Mouse (Mus musculus) T-helper 17 cell (primary cell): ENCODE results near the gene Arfgap3.
"Not testable (repeated sequence)": the region's sequence is repeated elsewhere in the genome, so short reads cannot be mapped to it uniquely, and the experiment has no call there.

ENCODE experiments used
- in situ Hi-C, 2 experiments: fragments of 300-600 bp; cut with MboI, MseI; formaldehyde crosslinking; loops; 1 replicate in 1 of 2; 2 replicates in 1 of 2; pipeline ENCODE4 v1.15.1; 2025; ENCODE audit warnings: high pct_unique_total_duplicates in 2 of 2

Gene Arfgap3

GRCm38 (mm10) chr15:83345898-83346529 is 4.0 kb downstream of the Arfgap3 start:
- in situ Hi-C loops = no loop called here

DNA sequence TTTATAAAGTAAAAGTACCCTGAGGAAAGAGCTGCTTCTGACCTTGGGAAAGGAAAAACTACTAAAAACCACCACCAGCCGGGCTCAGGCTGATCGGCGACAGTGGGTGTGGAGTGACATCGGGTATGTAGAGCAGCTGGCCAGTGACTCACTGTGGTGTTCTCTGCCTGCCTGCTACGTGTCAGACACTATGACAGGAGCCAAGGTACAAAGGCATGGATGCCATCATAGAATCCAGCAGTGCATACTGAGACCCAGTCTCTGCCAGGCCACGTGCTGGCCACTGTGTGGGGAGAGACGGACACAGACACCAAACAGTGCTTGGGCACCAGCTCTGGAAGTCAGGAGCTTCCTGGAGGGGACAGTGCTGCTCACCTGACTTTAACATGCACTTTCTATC is 5.1 kb downstream of the Arfgap3 start:
- in situ Hi-C loops = no loop called here

DNA sequence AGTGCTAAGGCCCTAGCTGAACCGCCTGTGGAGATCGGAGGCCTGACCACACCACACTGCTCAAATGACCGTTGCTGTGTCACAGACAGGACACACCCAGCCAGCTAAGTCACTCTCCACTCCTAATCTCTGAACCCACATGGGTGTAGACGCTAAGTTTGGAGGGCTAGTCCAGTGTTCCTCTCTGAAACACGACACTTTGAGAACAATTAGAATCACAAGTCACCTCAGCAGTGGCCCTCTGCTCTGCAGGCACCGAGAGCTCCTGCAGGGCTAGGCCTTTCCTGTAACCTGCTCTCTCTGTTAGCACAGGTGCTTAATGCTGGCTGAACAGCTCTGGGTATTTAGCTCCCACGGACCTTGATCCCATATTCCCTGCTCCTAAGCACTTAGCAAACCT is 5.9 kb downstream of the Arfgap3 start:
- in situ Hi-C loops = no loop called here

GRCm38 (mm10) chr15:83338908-83339307 is 11.1 kb downstream of the Arfgap3 start:
- in situ Hi-C loops = no loop called here

DNA sequence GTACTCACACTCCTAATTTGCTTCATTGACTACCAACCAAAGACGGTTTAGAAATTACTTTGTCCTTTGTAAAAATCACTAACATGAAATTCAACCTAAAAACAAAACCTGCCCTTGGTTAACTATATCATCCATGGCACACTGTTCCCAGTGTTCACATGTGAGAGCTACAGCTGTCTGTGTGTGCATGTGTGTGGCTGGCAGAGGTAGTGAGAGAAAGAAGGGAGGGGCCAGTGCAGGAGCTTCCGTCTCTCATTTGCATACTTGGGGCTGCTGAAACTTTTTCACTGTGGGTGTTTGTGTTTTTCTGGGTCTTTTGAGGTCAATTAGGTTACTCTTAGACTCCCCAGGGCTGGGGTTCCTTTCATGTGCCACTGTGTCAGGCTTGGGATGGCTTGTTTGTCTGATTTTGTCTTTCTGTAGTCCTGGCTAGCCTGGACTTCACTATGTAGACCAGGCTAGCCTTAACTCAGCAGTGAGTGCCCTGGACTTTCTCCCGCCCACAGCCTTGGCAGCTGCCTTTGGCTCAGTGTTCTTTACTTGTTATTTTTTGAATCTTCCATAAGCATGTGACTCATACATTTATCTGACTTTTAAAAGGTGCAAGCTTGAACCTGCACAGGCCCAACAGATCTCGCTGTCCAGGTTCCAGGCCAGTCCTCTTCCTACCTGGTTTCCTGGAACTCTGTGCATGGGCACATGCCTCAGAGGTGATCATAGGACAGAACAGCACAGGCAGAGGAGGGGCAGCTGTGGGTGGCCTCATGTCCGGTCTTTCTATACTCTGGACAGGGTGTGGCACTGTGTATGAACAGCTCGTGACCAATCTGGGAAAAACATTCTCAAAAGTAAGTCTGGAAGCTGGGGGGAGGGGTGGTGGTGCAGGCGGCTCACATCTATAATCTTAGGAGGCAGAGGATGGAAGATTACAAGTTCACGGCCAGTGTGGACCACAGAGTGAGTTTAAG is 11.9 kb downstream of the Arfgap3 start:
- in situ Hi-C loops = no loop called here

- in situ Hi-C loops = no loop called here
Measured at GRCm38 (mm10) chr15:83332373-83332772, 17.7 kb downstream of the Arfgap3 start.

DNA sequence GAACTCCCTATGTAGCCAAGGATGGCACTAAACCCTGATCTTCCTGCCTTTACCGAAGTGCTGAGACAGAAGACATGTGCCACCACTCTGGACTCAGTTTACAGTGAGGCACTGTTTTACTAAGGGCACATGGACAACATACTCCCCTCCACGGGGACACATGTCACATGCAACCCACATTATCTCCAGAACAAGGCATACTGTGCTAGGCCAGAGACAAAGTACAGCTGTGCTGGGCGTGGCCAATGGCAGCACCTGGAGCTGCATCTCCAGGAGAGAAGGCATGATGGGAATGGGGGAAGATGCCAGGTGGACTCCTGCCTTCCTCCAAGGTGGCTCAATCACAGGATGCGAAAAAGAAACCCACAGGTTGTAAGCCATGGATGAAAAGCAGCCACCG is 21.1 kb downstream of the Arfgap3 start:
- in situ Hi-C loops = loop anchor here in 1 of 2 experiments (5.0 kb wide), 1 partner anchor 1813 kb away; no protein-coding TSS in a partner anchor

GRCm38 (mm10) chr15:83323071-83323470 is 27.0 kb downstream of the Arfgap3 start:
- in situ Hi-C loops = no loop called here

DNA sequence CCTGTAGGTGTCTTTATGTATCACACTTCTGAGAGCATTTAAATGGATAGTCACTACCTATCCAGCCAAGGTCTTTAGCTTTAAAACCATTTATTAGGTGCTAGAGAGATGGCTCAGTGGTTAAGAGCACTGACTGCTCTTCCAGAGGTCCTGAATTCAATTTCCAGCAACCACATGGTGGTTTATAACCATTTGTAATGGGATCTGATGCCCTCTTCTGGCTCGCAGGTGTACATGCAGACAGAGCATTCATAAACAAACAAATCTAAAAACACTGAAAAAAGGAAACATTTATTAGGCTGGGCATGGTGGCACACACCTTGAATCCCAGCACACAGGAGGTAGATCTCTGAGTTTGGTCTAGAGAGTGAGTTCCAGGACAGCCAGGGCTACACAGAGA is 35.1 kb downstream of the Arfgap3 start:
- in situ Hi-C loops = no loop called here

DNA sequence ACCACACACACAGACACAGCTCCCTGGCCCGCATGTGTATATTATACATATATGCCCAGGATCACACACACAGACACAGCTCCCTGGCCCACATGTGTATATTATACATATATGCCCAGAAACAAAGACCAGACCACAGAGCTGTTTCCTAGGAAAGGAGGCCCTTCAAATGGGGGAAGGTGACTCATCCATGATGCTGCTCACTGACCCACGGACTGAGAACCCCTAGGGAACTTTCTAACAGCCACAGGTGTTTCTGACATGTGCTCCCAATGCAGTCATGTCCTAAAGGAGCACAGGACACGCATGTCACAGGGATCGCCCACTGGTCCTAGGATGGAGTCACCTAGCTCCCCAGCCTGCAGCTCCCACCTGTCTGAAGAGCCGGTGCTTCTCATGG is 40.2 kb downstream of the Arfgap3 start:
- in situ Hi-C loops = no loop called here

- in situ Hi-C loops = not testable (repeated sequence)
Measured at GRCm38 (mm10) chr15:83308708-83309107, 41.3 kb downstream of the Arfgap3 start.

- in situ Hi-C loops = no loop called here
Measured at GRCm38 (mm10) chr15:83306181-83306580, 43.9 kb downstream of the Arfgap3 start.

- in situ Hi-C loops = no loop called here
Measured at GRCm38 (mm10) chr15:83305192-83305921, 44.7 kb downstream of the Arfgap3 start.

- in situ Hi-C loops = no loop called here
Measured at GRCm38 (mm10) chr15:83304804-83305191, 45.2 kb downstream of the Arfgap3 start.

DNA sequence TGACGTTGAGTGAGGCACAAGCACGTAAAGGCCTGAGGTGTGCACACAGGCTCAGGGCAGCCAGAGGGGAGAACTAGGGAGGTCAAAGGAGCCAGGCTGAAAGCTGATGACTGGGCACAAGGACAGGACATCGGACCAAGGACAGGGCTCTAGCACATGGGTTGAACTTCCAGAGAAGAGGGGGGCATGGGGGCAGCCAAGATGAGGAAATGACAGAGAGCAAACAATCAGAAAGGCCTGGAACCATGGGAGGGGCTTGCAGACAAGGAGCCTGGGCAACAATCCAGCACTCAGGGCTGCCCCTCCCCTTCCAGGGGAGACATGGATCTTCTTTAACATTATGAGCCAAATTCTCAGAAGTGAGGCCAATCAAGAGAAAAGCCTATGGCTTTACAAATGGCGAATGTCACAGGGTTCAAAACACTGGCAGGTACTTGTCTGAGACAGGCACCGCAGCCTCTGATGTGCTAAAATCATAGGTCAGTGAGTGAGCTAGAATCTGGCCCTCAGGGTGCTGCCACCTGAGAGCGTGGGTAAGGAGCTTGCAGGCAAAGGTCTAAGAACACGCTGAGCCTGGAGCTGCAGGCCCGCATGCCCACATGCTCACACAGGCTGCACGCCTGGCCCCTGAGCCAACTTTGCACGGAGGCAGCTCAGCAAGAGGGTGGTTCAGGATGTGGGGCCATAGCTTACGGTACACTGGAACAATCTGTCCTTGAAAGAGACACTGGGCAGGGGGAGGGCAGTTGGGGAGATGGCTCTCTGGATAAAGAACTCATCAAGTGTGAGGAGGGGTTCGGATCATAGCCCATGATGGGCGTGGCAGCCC is 46.2 kb downstream of the Arfgap3 start:
- in situ Hi-C loops = no loop called here

- in situ Hi-C loops = loop anchor here in 1 of 2 experiments (10.0 kb wide), 2 partner anchors 65 to 755 kb away; no protein-coding TSS in a partner anchor
Measured at GRCm38 (mm10) chr15:83299916-83300582, 50.0 kb downstream of the Arfgap3 start.

DNA sequence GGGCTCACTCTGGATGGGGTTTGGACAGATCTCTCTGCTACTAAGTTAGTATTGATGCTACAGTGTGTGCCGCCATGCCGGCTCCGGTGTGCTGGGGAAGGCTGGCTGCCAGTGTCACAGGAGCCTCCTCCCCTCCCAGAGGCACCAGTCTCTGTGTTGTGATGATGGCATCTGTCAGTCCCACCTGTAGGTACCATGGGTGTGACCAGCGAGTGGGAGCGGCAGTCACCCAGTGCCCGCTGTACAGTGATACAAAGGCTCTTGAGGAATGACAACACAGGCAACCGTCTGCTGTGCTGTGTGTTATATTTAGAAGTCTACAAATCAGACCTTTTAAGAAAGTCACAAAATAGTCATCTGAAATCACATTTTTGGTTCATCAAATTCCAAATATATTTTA is 50.6 kb downstream of the Arfgap3 start:
- in situ Hi-C loops = loop anchor here in 1 of 2 experiments (10.0 kb wide), 2 partner anchors 65 to 755 kb away; no protein-coding TSS in a partner anchor

DNA sequence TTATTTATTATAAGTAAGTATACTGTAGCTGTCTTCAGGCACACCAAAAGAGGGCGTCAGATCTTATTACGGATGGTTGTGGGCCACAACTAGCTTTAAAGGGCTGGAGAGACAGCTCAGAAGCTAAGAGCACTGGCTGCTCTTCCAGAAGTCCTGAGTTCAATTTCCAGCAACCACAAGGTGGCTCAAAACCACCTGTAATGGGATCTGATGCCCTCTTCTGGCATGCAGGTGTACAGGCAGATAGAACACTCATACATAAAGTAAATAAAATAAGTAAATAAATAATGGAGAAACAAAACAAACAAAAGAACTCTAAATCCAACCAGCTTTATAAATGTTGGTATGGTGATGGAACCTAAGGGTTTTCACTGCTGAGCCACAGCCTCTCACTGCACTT is 51.2 kb downstream of the Arfgap3 start:
- in situ Hi-C loops = loop anchor here in 1 of 2 experiments (10.0 kb wide), 2 partner anchors 64 to 756 kb away; no protein-coding TSS in a partner anchor

DNA sequence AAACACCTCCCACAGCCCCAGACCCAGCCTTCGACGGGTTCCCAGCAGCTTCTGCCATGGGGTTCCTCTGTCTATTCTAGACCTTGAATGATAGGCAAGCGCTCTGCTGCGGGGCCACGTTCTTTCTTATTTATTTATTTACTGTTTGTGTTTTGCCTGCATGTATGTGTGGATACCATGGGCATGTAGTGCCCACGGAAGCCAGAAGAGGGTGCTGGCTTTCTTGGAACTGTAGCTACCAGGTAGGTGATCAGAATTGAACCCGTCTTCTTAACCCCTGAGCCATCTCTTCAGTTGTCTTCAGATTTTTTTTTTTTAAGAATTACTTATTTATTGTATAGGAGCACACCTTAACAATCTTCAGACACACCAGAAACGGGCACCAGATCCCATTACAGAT is 51.7 kb downstream of the Arfgap3 start:
- in situ Hi-C loops = loop anchor here in 1 of 2 experiments (10.0 kb wide), 2 partner anchors 64 to 756 kb away; no protein-coding TSS in a partner anchor

- in situ Hi-C loops = loop anchor here in 1 of 2 experiments (10.0 kb wide), 2 partner anchors 62 to 758 kb away; no protein-coding TSS in a partner anchor
Measured at GRCm38 (mm10) chr15:83296771-83297311, 53.2 kb downstream of the Arfgap3 start.
